Mouse (Mus musculus): ENCODE measurements around the gene Kif3a. TPM values are rescaled to one million over a fixed set of nuclear protein-coding genes. Genes with fewer than 3 reads are reported as not detected.

The Kif3a gene
- polyA plus RNA-seq, 1 experiment from 2014 or later: 62.6 TPM

- ATAC-seq (ENCODE audit: insufficient read depth, low FRiP score, low read depth): no peak
- Histone ChIP-seq H3K36me3 (peaks cover 9% of the 10 kb centered on the region), H3K27ac (no peak overlapping the region), H3K9ac (no peak overlapping the region), H3K4me2 (no peak overlapping the region), H3K9me3 (no peaks in the 10 kb centered on the region), H3K4me3 (replicated peaks) (no peak overlapping the region), H3K27me3 (replicated peaks) (no peaks in the 10 kb centered on the region), H3K4me1 (no peaks in the 10 kb centered on the region)
- WGBS: 45% methylated on average over 15 of the region's 15 CpGs
Measured at GRCm38 (mm10) chr11:53590368-53590768, 23.2 kb downstream of the Kif3a start.

DNA sequence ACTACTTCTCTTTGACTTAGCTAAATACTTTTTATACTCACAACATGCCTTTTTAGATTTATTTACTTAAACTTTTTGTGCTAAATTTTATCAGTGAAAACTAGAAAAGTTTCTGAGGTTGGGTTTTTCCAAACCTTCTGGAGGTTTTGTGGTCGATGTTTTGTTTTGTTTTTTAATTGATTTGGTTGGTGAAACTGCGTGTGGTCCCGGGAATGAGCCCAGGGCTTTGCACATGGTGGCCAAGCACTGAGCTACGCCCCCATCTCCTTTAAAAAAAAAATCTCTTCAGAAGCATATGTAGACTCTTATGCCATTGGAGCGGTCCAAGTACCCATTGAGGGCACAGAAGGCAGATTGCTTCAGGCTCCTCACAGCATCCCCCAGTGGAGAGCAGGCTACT, 23.9 kb downstream of the Kif3a start:
- no peak for ATAC-seq (ENCODE audit: insufficient read depth, low FRiP score, low read depth)
- Histone ChIP-seq H3K27ac (no peak overlapping the region), H3K9me3 (no peaks in the 10 kb centered on the region), H3K4me1 (no peaks in the 10 kb centered on the region), H3K4me2 (no peak overlapping the region), H3K9ac (no peak overlapping the region), H3K27me3 (replicated peaks) (no peaks in the 10 kb centered on the region), H3K36me3 (peaks cover 9% of the 10 kb centered on the region), H3K4me3 (replicated peaks) (no peak overlapping the region)
- 87% methylated on average over 5 of the region's 5 CpGs for WGBS

DNA sequence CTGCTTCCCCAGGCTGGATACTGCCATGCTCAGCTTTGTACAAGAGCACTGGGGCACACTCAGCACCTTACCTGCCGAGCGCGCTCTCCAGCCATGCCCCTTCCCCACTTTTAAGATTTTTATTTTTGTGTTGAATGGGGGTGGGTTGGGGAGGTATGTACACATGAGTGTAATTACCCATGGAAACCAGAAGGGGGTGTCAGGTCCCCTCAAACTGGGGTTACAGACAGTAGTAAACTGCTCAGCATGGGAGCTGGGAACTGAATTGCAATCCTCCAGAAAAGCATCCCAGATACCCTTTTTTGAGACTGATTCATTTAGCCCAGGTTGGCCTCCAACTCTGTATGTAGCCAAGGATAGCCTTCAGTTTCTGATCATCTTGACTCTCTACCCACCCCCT, 37.8 kb downstream of the Kif3a start:
- Histone ChIP-seq H3K27me3 (replicated peaks) (no peaks in the 10 kb centered on the region), H3K9me3 (no peaks in the 10 kb centered on the region), H3K9ac (no peak overlapping the region), H3K4me3 (replicated peaks) (no peak overlapping the region), H3K4me1 (no peaks in the 10 kb centered on the region), H3K4me2 (no peak overlapping the region), H3K36me3 (0 out of 2 replicates have a peak, but pooled peaks cover 3% of the 10 kb centered on the region), H3K27ac (no peak overlapping the region)
- no peak for ATAC-seq (ENCODE audit: insufficient read depth, low FRiP score, low read depth)
- WGBS: 93% methylated on average over 3 of the region's 3 CpGs

- no peaks in the 10 kb centered on the region for H3K9me3 ChIP-seq
- H3K27ac ChIP-seq: no peak overlapping the region
- no peak overlapping the region for H3K4me2 ChIP-seq
- 12% methylated on average over 12 of the region's 12 CpGs for WGBS
- H3K9ac ChIP-seq: no peak overlapping the region
- no peaks in the 10 kb centered on the region for H3K27me3 ChIP-seq (replicated peaks)
- 0 out of 2 replicates have a peak, but pooled peaks cover 3% of the 10 kb centered on the region for H3K36me3 ChIP-seq
- no peaks in the 10 kb centered on the region for H3K4me1 ChIP-seq
- no peak for ATAC-seq (ENCODE audit: insufficient read depth, low FRiP score, low read depth)
- H3K4me3 ChIP-seq (replicated peaks): no peak overlapping the region
Measured at GRCm38 (mm10) chr11:53605609-53606008, 38.4 kb downstream of the Kif3a start.

GRCm38 (mm10) chr11:53609231-53609630, 42.1 kb downstream of the Kif3a start:
- Histone ChIP-seq H3K9ac (no peak overlapping the region), H3K4me2 (no peak overlapping the region), H3K36me3 (no peaks in the 10 kb centered on the region), H3K4me3 (replicated peaks) (no peak overlapping the region), H3K27ac (no peak overlapping the region), H3K9me3 (no peaks in the 10 kb centered on the region), H3K27me3 (replicated peaks) (no peaks in the 10 kb centered on the region), H3K4me1 (no peaks in the 10 kb centered on the region)
- 75% methylated on average over 6 of the region's 6 CpGs for WGBS
- ATAC-seq (ENCODE audit: insufficient read depth, low FRiP score, low read depth): no peak

- ATAC-seq (ENCODE audit: insufficient read depth, low FRiP score, low read depth): no peak
- H3K9me3 ChIP-seq: no peaks in the 10 kb centered on the region
- 74% methylated on average over 3 of the region's 3 CpGs for WGBS
- H3K27ac ChIP-seq: no peak overlapping the region
- H3K4me1 ChIP-seq: no peaks in the 10 kb centered on the region
- no peak overlapping the region for H3K4me2 ChIP-seq
- H3K36me3 ChIP-seq: no peaks in the 10 kb centered on the region
- no peak overlapping the region for H3K9ac ChIP-seq
- no peak overlapping the region for H3K4me3 ChIP-seq (replicated peaks)
- no peaks in the 10 kb centered on the region for H3K27me3 ChIP-seq (replicated peaks)
Measured at GRCm38 (mm10) chr11:53609672-53610071, 42.5 kb downstream of the Kif3a start.

DNA sequence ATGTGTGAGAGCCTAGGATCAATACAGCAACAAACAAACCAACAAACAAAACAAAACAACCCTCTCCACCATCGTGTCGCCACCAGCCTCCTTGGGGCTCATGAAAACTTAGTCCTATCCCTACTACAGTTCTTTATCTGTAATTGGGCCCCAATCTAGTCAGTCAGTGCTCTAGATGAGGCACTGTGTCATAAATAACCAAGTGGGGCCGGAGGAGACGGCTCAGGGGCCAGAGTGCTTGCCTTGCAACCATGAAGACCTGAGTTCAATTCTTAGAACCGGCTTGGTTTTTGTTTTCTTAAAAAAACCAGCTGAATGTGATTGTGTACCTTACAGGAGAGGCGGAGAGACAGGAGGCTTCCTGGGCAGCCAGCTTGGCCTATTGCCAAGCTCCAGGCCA, 48.0 kb downstream of the Kif3a start:
- WGBS: 56% methylated on average over 6 of the region's 6 CpGs
- H3K27me3 ChIP-seq (replicated peaks): no peaks in the 10 kb centered on the region
- no peaks in the 10 kb centered on the region for H3K4me1 ChIP-seq
- no peaks in the 10 kb centered on the region for H3K9me3 ChIP-seq
- no peak overlapping the region for H3K4me3 ChIP-seq (replicated peaks)
- H3K36me3 ChIP-seq: no peaks in the 10 kb centered on the region
- no peak for ATAC-seq (ENCODE audit: insufficient read depth, low FRiP score, low read depth)
- no peak overlapping the region for H3K9ac ChIP-seq
- H3K27ac ChIP-seq: no peak overlapping the region
- no peak overlapping the region for H3K4me2 ChIP-seq

- H3K27ac ChIP-seq: no peak overlapping the region
- WGBS: 87% methylated on average over 8 of the region's 8 CpGs
- H3K4me2 ChIP-seq: no peak overlapping the region
- H3K27me3 ChIP-seq (replicated peaks): no peaks in the 10 kb centered on the region
- no peaks in the 10 kb centered on the region for H3K9me3 ChIP-seq
- no peak overlapping the region for H3K9ac ChIP-seq
- ATAC-seq (ENCODE audit: insufficient read depth, low FRiP score, low read depth): no peak
- no peaks in the 10 kb centered on the region for H3K36me3 ChIP-seq
- no peak overlapping the region for H3K4me3 ChIP-seq (replicated peaks)
- H3K4me1 ChIP-seq: no peaks in the 10 kb centered on the region
Measured at GRCm38 (mm10) chr11:53615575-53615974, 48.4 kb downstream of the Kif3a start.

DNA sequence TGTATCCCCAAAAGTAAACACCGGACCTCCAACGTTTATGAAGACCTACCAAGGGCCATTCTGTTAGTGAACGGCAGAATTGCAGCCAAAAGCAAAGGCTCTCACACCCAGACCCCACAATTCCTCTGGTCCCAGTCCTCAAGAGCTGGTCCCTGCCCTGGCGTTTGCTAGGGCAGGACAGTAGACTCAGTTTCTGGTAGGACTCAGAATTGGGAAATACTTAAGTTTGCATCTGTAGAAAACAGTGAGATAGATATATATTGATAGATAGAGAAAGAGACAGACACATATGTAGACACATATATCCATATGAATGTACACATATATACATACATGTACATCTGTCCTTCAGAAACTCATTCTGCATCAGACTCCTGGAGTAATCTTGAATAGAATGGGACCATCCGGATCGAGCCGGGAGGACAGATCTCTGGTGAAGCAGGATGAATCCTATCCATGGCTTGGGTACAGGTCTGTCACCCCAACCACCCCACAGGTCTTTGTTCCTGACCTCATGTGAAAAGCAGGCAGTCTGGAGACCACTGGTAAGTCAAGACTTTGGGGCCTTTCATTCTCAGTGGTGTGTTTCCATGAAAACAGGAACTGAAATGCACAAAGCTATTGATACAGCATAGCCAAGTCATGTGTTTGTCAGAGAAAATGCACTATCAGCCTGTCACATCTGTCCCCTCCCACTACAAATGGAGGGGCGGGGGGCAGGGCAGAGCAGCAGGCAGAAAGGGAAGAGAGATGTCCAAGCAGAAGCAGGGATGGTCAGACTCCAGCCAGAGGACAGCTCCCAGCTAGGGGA, 49.8 kb downstream of the Kif3a start:
- Histone ChIP-seq H3K4me2 (no peak overlapping the region), H3K4me3 (replicated peaks) (no peak overlapping the region)

DNA sequence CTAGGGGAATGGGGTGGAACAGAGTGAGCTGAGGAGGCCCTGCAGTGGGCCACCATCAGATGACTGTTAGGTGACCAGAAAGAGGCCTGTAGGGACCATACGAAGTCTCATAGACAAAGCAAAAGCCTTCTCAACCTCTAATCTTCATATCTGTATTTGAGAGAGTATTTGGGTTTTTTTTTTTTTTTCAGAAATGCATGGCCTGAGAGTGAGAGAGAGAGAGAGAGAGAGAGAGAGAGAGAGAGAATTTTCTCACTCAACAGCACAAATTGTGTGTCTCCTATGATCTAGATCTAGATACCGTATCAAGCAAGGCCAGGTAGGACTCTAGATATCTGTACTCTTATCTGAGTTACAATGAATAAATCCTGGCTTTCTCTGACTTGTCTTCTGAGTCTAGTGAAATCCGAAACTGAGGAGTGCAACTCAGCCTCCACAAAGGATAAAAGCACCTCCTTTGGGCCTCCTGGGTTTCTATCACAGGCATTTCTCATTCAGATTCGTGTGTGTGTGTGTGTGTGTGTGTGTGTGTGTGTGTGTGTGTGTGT, 50.5 kb downstream of the Kif3a start:
- no peak overlapping the region for H3K27ac ChIP-seq
- no peaks in the 10 kb centered on the region for H3K36me3 ChIP-seq
- H3K4me2 ChIP-seq: no peak overlapping the region
- H3K27me3 ChIP-seq (replicated peaks): no peaks in the 10 kb centered on the region
- 58% methylated on average over 4 of the region's 4 CpGs for WGBS
- no peak overlapping the region for H3K4me3 ChIP-seq (replicated peaks)
- no peak for ATAC-seq (ENCODE audit: insufficient read depth, low FRiP score, low read depth)
- no peak overlapping the region for H3K9ac ChIP-seq
- no peaks in the 10 kb centered on the region for H3K4me1 ChIP-seq
- no peaks in the 10 kb centered on the region for H3K9me3 ChIP-seq

More for the DNA sequence above, 49.8 kb downstream of the Kif3a start:
- no peak for ATAC-seq (ENCODE audit: insufficient read depth, low FRiP score, low read depth)
- Histone ChIP-seq H3K27ac (no peak overlapping the region), H3K36me3 (no peaks in the 10 kb centered on the region), H3K27me3 (replicated peaks) (no peaks in the 10 kb centered on the region), H3K9ac (no peak overlapping the region), H3K4me1 (no peaks in the 10 kb centered on the region), H3K9me3 (no peaks in the 10 kb centered on the region)
- WGBS: 58% methylated on average over 8 of the region's 8 CpGs

DNA sequence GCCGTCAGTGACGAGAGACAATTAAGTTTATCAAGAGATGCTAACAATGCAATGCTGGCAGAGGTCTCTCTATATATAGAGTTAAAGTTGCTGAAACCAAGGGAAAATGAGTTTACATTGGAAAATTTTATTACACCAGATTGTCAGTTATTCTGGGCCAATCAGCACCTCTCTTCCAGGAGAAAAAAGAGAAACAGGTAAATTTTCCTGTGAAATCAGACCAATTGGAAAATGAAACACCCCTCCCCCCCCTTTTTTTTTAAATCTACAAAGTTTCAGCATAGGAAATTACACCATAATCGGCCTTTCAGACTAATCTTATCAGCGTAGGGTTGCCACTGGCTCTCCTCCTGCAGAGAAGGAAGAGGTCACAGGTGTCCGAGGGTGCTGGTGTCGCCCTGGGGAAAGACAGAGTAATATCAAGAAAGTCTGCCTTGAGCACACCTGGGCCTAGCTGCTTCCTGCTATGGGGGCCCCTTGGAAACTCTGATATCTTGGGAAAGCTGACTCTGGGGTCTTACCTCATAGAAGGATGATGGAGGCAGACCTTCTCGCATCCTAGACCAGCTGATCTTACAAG, 51.5 kb downstream of the Kif3a start, which contains the start of gene Il4:
Il4 (minus strand) TSS at position 51 of the 580 bp plus-strand sequence.
- H3K27me3 ChIP-seq (replicated peaks): no peaks in the 10 kb centered on the region
- H3K36me3 ChIP-seq: no peaks in the 10 kb centered on the region
- 74% methylated on average over 7 of the region's 7 CpGs for WGBS

DNA sequence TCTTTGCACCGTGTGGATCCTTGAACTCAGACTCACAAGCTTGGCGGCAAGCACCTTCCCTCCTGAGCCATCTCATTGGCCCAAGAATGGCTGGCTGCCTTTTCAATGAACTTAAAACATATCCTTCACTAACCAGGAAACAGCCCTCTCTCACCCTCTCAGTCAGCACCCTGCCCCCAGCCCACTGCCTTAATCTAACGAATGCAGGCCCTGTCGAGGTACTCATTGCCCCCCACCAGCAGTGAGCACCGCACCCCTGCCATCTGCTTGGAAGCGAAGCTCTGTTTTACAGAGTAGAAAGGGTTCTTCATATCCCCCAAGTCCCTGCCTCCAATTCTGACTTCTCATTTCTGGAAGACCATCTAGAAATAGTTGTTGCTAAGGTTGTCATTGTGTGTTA, 52.2 kb downstream of the Kif3a start:
- H3K27ac ChIP-seq: no peak overlapping the region
- no peak overlapping the region for H3K9ac ChIP-seq
- no peaks in the 10 kb centered on the region for H3K4me1 ChIP-seq
- H3K9me3 ChIP-seq: no peaks in the 10 kb centered on the region
- H3K27me3 ChIP-seq (replicated peaks): no peaks in the 10 kb centered on the region
- no peak overlapping the region for H3K4me2 ChIP-seq
- ATAC-seq (ENCODE audit: insufficient read depth, low FRiP score, low read depth): no peak
- WGBS: 60% methylated on average over 6 of the region's 6 CpGs
- no peaks in the 10 kb centered on the region for H3K36me3 ChIP-seq
- no peak overlapping the region for H3K4me3 ChIP-seq (replicated peaks)

More for the DNA sequence above, 51.5 kb downstream of the Kif3a start, which contains the start of gene Il4:
- ATAC-seq (ENCODE audit: insufficient read depth, low FRiP score, low read depth): no peak
- Histone ChIP-seq H3K4me2 (no peak within 1 kb of the TSS), H3K4me3 (replicated peaks) (no peak within 1 kb of the TSS), H3K4me1 (no peaks in the 10 kb centered on the region), H3K27ac (no peak within 1 kb of the TSS), H3K9me3 (no peaks in the 10 kb centered on the region), H3K9ac (no peak within 1 kb of the TSS)

All from stomach, embryonic 15.5 days (tissue).